Mouse (Mus musculus) 3134 (cell line): ENCODE measurements around the gene Gpm6a.

Source experiments
- DNase-seq: peaks from one replicate; pipeline ENCODE4 v3.0.0-alpha.2; 2011; ENCODE audit warnings: low spot score; ENCODE audit not compliant: insufficient read length; ENCODE audit errors: extremely low read depth

Gene Gpm6a

DNA sequence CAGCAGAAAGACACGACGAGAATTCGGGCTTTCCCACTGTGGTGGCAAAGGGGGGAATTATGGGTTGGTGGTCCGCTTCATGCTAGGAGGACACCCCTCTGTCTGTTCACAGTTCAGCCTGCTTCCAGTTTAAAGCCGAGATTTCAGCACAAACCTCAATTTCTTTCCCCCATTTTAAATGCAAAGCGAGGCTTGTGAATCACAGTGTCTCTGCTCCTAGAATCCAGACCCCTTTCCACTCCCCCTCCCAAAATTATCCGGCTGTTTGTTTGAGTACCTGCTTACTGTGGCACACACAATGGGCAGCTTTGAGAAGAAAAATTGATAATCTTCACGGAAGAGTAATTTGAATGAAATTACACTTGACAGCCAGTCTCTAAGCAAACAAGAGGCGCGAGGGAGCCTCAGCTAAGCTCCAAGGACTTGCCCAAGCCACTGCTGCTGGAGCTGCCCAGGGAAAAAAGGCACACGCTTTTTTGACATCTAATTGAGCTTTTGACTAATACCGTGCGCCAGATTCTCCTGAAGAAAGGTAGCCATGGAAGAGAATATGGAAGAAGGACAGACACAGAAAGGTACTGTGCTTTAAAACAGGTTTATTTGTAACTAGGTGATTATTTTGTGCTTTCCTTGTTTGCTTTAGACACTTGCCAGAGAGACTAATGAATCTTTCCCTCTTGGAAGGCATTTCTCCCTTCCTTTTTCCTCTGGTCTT lies at the start of gene Gpm6a:
Gene Gpm6a, plus strand, starts transcription at position 103 of the 715 bp plus-strand sequence.
- DNase-seq: no peak

DNA sequence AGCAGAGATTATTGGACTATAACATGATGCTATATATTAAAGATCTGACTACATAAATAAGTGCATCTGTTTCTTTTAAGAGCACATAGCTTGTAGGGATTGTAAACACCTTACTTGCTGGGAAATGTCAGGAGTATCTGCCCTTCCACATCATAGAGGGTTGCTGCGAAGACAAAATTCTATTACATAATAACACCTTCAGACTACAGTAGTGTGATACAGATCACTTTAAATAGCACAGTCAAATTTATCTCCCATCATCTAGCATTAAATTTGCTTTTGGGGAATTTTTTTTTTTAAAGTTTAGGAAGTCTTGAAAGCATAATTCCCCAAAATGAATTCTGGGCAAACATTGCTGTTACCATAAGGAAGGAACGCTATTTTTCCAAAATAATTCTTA lies 41.8 kb upstream of the Gpm6a start:
- no peak for DNase-seq

DNA sequence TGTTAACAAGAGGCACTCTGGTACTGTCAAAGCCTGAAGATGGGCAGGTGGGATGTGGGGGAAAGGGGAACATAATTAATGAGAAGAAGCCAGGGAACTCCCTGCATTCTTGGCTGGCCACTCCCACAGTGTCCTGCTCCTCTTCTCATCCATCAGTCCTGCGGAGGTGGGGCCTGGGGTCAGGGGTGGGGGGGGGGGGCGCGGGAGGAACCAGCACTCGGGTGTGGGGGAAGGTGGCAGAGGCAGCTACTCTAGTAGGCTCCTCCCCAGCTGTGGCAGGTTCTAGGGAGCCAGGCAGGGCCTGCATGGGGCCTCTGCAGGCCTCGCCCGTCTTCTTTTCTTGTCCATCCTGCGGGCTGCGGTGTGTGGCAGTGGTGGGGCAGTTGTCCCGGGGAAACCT lies 36.9 kb upstream of the Gpm6a start:
- no peak for DNase-seq

DNA sequence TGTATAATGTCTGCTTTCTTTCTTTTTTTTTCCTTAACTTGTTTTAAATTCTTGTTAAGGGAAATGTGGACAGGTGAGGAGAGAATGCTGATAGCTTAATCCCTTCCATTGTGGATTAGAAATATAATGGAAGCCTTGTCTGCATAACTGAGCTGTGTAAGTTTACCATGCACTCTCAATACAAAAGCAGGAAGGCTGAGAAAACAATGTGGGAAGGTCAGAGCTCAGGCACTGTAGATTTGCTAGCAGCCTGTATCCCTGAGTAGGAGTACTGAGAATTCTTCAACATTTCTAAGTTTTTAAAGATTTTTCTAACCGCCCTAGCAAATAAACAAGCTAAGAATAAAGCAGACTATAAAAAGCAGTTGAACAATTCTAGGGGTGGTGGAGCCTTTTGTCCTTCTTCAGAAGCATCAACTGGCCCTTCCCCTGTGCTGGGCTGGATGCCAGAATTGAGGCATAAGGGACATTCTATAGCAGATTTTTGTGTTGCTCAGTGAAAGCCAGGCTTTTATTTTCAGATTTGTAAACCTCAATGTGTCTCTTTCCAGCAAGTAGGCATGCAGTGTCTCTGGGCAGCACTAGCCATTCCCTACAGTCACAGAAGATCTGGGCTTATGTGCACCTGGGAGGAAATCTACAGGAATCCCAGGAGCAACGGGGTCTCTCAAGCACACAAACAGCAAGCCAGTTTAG lies 32.3 kb upstream of the Gpm6a start:
- no peak for DNase-seq

DNA sequence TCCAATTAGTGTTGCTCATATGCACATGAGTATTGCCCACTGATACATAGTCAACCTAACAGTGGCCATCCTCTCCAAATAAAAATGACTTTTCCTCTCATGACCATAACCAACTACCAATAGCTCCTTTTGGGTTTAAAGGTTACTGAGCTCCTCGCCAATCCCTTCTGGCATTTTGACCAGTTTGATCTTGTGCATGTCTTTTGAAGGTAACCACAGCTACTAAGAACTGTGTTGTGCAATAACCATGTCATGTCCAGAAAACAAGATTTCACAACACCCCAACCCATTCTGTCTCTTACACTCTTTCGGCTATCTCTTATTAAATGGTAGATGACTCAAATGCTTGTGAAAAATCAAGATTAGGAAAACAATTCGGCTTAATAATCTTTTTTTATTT lies 29.7 kb upstream of the Gpm6a start:
- DNase-seq: no peak

DNA sequence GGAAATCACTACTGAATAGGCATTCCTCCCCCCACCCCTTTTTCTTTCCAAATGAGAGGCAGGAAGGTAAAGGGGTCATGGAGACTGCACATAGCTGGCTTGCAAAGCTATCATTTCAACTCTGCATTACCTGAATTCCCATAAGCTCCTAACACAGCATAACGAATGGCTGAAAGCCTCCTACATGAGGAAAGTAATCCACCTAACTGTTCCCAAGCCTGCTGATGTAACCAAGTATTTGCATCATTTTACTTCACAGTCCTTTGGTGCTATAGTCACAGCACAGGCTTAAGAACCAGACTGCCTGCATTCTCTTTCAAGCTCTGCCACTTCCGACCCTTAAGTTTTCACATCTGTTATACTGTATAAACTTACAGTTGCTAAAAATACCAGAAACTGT lies 22.3 kb upstream of the Gpm6a start:
- DNase-seq: no peak

DNA sequence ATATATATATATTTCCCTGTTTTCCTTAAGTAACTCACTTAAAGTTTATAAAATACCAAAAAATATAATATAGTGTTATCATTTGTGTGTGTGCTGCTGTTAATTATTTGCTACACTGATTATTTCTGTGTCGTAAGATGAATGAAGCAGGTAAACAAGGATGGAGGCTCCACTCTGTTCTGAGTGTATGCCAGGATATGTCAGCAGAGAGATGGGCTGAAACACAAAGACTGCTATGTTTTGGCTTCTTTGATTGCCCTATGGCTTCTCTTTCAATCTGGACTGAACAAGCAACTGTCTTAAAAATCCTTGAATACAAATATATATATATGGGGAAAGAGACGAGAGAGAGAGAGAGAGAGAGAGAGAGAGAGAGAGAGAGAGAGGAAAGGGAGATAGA lies 1.3 kb upstream of the Gpm6a start:
- DNase-seq: no peak

DNA sequence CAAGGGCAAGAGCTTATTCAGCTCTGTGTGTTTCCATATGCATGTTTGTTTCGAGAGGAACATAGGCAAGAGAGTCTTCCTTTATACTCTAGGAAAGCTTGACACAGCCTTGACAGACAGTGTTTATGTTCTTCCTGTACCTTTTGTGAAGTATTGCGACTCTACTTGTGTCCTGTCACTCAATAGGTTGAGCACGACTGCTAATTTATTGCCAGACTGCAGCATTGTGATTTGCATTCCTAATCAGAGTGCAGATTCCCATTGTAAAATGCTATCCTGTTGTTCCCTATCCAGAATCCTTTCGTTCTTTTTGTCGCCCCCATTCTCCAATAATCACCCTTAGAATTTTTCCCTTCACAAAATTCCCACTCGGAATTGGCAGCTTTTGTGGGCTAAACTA lies 613 bp upstream of the Gpm6a start:
- DNase-seq: no peak

DNA sequence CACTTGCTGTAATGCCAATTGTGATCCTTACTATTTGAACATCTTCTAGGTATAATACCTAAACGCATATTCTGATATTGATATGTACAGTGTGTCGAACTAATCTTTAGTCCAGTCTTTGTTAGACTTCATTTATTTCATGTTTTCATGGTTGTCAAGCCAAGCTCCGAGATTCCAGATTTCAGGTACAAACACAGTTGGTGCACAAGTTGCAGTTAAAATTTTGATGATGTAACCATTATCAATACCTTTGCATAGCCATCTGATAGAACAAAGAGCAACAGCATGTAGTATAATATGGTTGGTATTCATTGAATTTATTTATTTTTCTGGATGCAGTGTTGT lies 785 bp downstream of the Gpm6a start:
- no peak for DNase-seq

DNA sequence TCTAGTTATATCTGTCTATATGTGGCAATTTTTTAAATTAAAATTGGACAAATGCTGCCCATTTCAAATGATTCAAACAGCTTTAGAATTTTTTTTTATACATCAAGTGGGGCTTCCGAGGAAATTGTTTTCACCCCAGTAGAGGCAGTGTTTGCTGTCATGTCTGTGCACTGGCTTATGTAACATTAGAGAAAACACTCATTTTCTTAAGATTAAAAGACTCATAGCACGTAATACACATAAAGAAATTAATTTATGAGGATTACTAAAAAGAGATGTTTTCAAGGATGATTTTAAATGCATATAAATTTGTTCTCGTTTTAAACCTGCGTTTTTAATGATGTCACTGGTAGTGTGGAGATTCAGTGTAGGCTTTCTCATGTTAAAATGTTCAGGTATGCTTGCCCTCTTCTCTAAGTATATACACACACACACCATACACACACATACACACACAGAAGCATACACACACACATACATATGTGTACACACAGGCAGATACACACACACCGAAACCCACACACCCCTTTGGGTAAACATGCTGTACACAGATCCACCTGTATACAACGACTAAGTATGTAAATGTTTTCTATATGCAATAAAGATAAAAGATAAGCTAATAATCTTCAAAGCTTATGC lies 1.4 kb downstream of the Gpm6a start:
- DNase-seq: no peak

DNA sequence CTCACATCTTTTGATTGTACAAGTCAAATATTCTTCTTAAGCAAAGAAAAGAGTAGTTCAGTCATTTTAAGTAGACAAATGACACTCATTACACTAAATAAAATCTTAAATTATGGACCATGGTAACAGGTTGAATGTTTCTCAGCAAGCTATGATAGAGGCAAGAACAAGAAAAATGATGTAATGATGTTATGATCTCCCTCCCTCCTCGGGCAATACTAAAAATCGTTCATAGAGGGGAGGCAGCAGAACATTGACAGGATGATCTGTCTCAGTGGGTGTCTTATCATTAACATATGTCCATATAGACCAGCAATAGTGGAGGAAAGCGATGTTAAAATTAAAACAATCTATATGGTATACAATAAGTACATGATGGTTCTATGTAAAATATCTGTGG lies 2.1 kb downstream of the Gpm6a start:
- no peak for DNase-seq

DNA sequence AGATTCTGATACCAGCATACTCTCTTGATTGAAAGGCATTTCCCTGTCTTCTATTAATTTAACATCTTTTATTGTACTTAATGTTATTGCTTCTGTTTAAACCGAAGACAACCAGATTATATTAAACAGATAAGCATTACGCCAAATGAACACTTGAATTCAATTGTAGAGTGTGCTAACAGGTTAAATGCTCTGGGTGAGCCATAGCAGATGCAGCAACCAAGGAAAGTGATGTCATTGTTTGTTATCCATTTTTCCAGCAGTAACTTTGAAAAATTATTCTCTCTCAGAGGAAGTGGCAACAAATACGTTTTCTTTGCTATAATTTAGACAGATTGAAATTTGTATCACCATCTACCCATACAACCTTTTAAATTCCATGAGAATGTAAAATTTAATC lies 2.9 kb downstream of the Gpm6a start:
- DNase-seq: no peak

DNA sequence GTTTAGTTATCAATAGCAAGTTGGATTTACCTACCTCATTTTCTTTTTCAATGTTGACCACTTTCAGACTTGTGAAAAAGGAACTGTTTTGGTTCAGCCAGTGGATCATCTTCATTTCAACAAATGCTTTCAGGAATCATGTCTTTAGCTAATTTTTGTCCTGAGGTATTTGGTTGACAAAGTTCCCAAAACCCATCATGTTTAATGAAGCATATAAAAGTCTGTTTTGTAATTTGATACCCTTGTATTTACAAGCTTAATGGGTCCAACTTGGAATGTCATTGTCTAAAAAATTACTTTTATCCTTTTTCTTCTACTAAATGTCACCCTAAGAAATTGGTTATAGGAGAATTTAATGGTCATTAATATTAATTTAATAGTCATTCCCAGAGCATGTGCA lies 6.9 kb downstream of the Gpm6a start:
- DNase-seq: no peak

DNA sequence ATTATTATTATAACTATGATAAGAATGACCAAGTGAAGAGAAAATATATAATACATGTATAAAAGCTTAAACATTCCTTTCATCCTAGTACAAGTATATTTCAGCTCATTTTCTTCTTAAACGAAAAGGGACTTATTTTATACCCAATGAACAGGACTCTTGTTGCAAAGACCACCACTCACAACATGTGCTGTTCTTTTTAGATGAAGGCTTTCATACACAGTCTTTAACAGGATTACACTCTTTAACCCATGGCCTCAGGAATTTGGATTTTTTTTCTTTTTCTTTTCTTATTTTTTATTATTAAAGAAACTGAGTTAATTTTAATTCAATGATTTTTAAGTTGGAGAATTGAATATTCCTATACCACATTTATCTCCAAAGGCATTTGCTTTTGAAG lies 20.4 kb downstream of the Gpm6a start:
- DNase-seq: no peak

DNA sequence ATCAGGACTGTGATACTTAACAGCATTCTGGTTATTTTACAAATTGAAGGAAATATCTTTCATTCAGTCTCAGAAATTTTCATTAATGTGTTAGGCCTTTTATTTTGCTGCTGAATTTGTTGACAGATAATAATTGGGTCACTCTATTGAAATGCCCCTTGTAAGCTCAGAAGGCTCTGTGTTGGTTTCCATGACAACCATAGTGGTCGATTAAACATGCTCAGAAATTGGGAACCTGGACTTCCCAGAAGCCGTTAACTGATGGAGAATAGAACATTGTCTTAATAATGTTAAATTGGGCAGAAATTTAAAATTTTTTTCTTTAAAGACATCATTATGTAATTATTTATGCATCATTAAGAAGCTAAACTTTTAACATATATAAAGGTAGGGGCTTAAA lies 20.9 kb downstream of the Gpm6a start:
- no peak for DNase-seq

DNA sequence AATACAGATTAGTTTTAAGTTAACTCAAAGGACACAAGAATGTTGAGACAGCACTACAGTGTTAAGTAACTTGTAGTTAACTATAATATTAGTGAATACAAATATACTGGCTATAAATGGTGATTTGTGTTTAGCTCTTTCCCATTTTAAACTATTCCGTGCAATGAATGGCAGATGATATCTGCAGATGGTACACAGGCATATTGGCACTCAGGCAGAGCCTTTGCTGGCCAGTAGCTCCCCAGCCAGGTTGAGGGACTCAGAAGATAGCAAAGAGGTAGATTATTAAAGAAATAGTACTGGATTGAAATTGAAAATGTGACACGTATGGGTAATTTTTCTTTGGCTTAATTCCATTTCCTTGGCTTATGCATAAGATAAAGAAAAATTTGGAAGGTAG lies 21.3 kb downstream of the Gpm6a start:
- no peak for DNase-seq

DNA sequence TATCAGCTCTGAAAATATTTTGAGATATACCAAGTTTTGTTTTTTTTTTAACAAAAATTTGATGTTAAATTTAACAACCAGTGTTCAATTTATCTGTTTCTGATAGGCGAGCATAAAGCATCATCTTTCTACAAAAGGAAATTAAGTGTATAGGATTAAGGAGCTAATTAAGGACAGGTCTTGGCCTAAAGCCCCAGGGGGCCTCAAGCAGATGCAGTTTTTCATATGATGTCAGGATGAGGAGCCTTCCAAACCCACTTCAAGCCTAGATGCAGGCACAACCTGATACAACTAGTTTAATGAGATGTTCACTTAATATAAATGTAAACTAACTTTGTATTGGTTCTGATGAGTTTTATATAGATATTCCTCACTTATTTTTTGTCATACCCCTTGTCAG lies 22.0 kb downstream of the Gpm6a start:
- no peak for DNase-seq

DNA sequence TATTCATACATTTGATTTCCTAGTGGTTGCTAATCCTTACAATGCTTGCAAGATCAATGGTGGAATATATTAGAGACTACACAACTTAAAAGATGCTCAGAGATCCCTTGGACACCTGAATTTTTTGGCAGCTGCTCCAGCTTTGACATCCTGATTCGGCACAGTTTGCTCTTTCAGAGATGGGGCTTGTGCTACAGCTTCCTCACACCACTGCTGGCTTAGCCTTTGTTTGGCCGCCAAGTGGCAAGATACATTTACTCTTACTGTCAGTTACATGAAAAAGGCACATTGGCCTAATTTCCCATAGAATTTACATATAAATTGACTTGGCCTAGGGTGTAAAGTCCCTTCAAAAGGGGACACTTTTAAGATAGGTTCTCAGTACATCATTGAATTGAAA lies 32.1 kb downstream of the Gpm6a start:
- DNase-seq: no peak

DNA sequence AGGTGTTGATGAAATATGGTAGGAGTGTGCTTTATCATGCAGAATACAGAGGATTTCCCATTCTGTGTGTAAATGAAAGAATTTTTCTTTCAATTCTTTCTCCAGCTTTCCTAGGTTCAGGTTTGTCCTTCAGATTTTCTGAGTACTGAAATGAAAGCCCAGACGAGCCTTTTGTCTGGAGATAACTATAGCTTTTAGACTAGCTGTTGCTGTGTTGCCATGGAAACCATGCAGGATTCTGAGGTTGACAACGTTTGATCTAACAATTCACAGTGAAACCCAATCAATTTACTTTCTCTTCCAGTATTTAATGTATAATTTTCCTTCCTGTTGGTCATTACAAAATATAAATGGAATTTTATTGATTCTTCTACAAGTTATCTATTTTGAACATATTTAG lies 34.5 kb downstream of the Gpm6a start:
- DNase-seq: no peak

DNA sequence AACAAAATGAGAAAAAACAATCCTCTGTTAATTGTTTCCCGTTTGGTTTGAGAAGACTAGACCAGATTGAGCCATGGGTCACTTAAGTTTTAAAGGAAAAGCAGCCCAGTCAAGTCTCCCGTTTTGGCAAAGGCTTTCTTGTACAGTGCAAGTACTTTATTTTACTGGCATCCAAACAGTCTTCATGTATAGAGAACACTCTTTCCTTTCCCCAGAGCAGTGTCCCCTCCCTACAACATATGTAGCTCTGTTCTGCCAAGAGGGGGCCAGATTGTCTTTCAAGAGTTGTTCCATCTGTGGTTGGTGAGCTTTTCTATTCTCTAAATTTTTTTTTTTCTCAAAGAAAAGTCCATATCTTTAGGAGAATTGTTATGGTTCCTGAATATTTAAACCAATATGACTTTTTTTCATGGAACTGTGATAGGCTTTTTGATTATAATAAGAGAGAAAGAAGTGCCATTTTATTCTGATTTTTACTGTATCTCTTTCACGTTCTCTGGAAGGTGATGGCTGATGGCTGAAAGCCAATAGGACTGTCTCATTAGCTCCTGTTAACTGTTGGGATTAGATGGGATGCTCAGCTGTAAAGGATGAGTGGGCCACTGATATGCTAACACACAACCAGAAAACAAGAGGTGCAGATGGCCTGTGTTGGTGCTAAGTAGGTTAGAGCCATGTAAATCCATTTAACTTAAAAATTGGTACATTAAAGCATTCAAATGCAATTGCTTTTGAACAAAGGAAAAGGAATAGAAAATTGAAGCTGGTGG lies 37.4 kb downstream of the Gpm6a start:
- no peak for DNase-seq

DNA sequence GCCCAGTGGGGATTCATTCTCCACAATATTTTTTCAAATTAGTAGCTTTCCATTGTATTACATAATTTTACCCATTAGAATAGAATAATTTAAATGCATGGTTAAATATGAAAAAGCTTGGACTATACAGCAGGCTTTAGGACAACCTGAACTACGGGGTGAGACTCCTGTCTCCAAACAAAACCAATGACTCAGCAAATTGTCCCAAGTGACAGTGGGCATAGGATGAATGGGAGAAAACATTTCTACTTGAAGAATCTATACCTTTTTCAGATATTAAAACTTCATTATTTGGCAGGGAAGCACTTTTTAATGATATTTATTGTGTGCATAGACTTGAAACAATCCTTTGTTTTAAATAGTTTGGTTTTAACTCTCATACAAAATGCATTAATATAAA lies 41.0 kb downstream of the Gpm6a start:
- no peak for DNase-seq

DNA sequence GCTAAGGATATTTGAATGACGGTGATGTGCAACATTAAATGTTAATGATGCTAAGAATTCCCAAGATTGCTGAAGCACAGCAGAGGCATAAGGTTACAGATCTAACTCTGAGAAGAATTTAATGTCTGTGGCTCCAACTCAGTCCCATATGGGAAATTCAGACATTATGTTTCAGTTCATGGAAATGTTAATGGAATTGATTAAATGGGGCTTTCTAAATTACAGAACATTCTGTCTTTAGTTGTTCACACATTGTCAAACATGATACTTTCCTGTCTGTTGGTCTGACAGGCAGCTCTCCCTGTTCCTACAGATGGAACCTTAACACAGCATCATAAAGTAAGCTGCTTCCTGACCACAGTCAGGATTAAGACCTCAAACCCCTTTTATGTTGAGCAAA lies 47.8 kb downstream of the Gpm6a start:
- no peak for DNase-seq
